Mouse (Mus musculus) kidney, adult 18-20 months (tissue): ENCODE measurements at regions not wholly inside any gene's neighbourhood (a gene's known extent, or its start where the extent isn't known, plus 50 kb on each side); places are given as distances from the start of the nearest gene placed in this dataset.

Source experiments
- DNase-seq: peaks from one replicate; pipeline ENCODE4 v3.0.0; 2021

GRCm38 (mm10) chr2:131734740-131735378, 124.7 kb downstream of the Erv3 start:
- no peak for DNase-seq

- no peak for DNase-seq
Measured at GRCm38 (mm10) chr2:131726533-131726932, 133.0 kb downstream of the Erv3 start.

GRCm38 (mm10) chr2:131721631-131722545, 137.7 kb downstream of the Erv3 start:
- no peak for DNase-seq

GRCm38 (mm10) chr2:131717561-131717960, 142.0 kb downstream of the Erv3 start:
- no peak for DNase-seq

- no peak for DNase-seq
Measured at GRCm38 (mm10) chr2:131716841-131717240, 142.7 kb downstream of the Erv3 start.

GRCm38 (mm10) chr2:131715381-131715780, 144.2 kb downstream of the Erv3 start:
- DNase-seq: no peak

GRCm38 (mm10) chr2:131711886-131712285, 147.7 kb downstream of the Erv3 start:
- no peak for DNase-seq

- DNase-seq: no peak
Measured at GRCm38 (mm10) chr2:131706565-131706964, 144.5 kb upstream of the Adra1d start.

- DNase-seq: no peak
Measured at GRCm38 (mm10) chr2:131704406-131704805, 142.3 kb upstream of the Adra1d start.

GRCm38 (mm10) chr2:131702146-131702545, 140.1 kb upstream of the Adra1d start:
- no peak for DNase-seq

GRCm38 (mm10) chr2:131699798-131700197, 137.7 kb upstream of the Adra1d start:
- no peak for DNase-seq

GRCm38 (mm10) chr2:131698008-131698965, 136.2 kb upstream of the Adra1d start:
- no peak for DNase-seq

- DNase-seq: no peak
Measured at GRCm38 (mm10) chr2:131696307-131696706, 134.2 kb upstream of the Adra1d start.

- no peak for DNase-seq
Measured at GRCm38 (mm10) chr2:131689996-131690395, 127.9 kb upstream of the Adra1d start.

- no peak for DNase-seq
Measured at GRCm38 (mm10) chr2:131688282-131688681, 126.2 kb upstream of the Adra1d start.

GRCm38 (mm10) chr2:131687449-131687848, 125.4 kb upstream of the Adra1d start:
- DNase-seq: no peak

- DNase-seq: no peak
Measured at GRCm38 (mm10) chr2:131686748-131687147, 124.7 kb upstream of the Adra1d start.

- DNase-seq: no peak
Measured at GRCm38 (mm10) chr2:131685326-131685725, 123.2 kb upstream of the Adra1d start.

- DNase-seq: no peak
Measured at GRCm38 (mm10) chr2:131683734-131684133, 121.7 kb upstream of the Adra1d start.

- no peak for DNase-seq
Measured at GRCm38 (mm10) chr2:131678484-131678883, 116.4 kb upstream of the Adra1d start.

- no peak for DNase-seq
Measured at GRCm38 (mm10) chr2:131676736-131677135, 114.7 kb upstream of the Adra1d start.

GRCm38 (mm10) chr2:131674872-131675271, 112.8 kb upstream of the Adra1d start:
- no peak for DNase-seq

GRCm38 (mm10) chr2:131673351-131673750, 111.3 kb upstream of the Adra1d start:
- DNase-seq: no peak
